Mouse (Mus musculus): ENCODE measurements around the gene Inca1. TPM values are rescaled to one million over a fixed set of nuclear protein-coding genes. Genes with fewer than 3 reads are reported as not detected.

The Inca1 gene
- polyA plus RNA-seq, 1 experiment from 2014 or later: 2.3 TPM

GRCm38 (mm10) chr11:70658942-70659341 lies 41.0 kb downstream of the Inca1 start:
- WGBS: 79% methylated on average over 8 of the region's 8 CpGs
- ATAC-seq (replicated peaks; ENCODE audit: low FRiP score, low read depth) (no peak), DNase-seq (ENCODE audit: low spot score) (no peak)
- H3K9ac ChIP-seq (ENCODE audit: low read depth, low read length): no peak overlapping the region
- H3K36me3 ChIP-seq (ENCODE audit: insufficient read depth, low read length): peaks cover 21% of the 10 kb centered on the region
- H3K9me3 ChIP-seq (replicated peaks; ENCODE audit: low read length): no peaks in the 10 kb centered on the region
- no peak for TF ChIP-seq CTCF (IDR thresholded peaks at IDR 0.05; ENCODE audit: low read depth)
- H3K27me3 ChIP-seq (ENCODE audit: insufficient read depth, low read length): no peaks in the 10 kb centered on the region
- no peak overlapping the region for H3K4me2 ChIP-seq (ENCODE audit: low read length)
- H3K4me1 ChIP-seq (replicated peaks; ENCODE audit: insufficient read depth, low read length): peaks cover 17% of the 10 kb centered on the region
- no peak overlapping the region for H3K27ac ChIP-seq
- no peak overlapping the region for H3K4me3 ChIP-seq (replicated peaks; ENCODE audit: low read depth, low read length)

DNA sequence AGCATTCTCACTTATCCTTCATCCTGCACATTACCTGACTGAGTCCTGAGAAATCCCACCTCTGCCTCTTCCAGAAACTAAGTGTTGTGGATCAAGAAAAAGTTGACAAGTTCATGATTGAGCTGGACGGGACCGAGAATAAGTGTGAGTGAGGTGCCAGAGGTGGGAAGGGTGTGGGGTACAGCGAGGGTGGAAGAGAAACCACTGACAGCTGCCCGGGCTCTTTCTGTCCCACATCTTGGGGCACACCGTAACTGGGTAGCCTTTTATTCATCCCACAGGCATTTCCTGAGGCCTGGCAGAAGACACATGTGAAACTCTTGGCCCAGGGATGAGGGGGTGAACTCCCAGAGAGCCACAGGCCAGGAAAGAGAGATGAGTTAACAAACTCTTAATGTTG lies 41.4 kb downstream of the Inca1 start:
- H3K4me3 ChIP-seq (replicated peaks; ENCODE audit: low read depth, low read length): no peak overlapping the region
- peaks cover 17% of the 10 kb centered on the region for H3K4me1 ChIP-seq (replicated peaks; ENCODE audit: insufficient read depth, low read length)
- peaks cover 17% of the 10 kb centered on the region for H3K36me3 ChIP-seq (ENCODE audit: insufficient read depth, low read length)
- H3K4me2 ChIP-seq (ENCODE audit: low read length): no peak overlapping the region
- H3K9ac ChIP-seq (ENCODE audit: low read depth, low read length): no peak overlapping the region
- no peaks in the 10 kb centered on the region for H3K9me3 ChIP-seq (replicated peaks; ENCODE audit: low read length)
- ATAC-seq (replicated peaks; ENCODE audit: low FRiP score, low read depth) (no peak), DNase-seq (ENCODE audit: low spot score) (no peak)
- 86% methylated on average over 5 of the region's 5 CpGs for WGBS
- H3K27ac ChIP-seq: no peak overlapping the region
- no peak for TF ChIP-seq CTCF (IDR thresholded peaks at IDR 0.05; ENCODE audit: low read depth)
- no peaks in the 10 kb centered on the region for H3K27me3 ChIP-seq (ENCODE audit: insufficient read depth, low read length)

- no peak for ATAC-seq (replicated peaks; ENCODE audit: low FRiP score, low read depth)
- WGBS: 40% methylated on average over 9 of the region's 9 CpGs
- H3K4me1 ChIP-seq (replicated peaks; ENCODE audit: insufficient read depth, low read length): peaks cover 17% of the 10 kb centered on the region
- DNase-seq (ENCODE audit: low spot score): no peak
- H3K27ac ChIP-seq: no peak overlapping the region
- H3K4me3 ChIP-seq (replicated peaks; ENCODE audit: low read depth, low read length): no peak overlapping the region
- H3K9ac ChIP-seq (ENCODE audit: low read depth, low read length): no peak overlapping the region
- peaks cover 12% of the 10 kb centered on the region for H3K36me3 ChIP-seq (ENCODE audit: insufficient read depth, low read length)
- no peak overlapping the region for H3K4me2 ChIP-seq (ENCODE audit: low read length)
- H3K9me3 ChIP-seq (replicated peaks; ENCODE audit: low read length): no peaks in the 10 kb centered on the region
- no peak for TF ChIP-seq CTCF (IDR thresholded peaks at IDR 0.05; ENCODE audit: low read depth)
- no peaks in the 10 kb centered on the region for H3K27me3 ChIP-seq (ENCODE audit: insufficient read depth, low read length)
Observed at GRCm38 (mm10) chr11:70657991-70658390, 42.0 kb downstream of the Inca1 start.

DNA sequence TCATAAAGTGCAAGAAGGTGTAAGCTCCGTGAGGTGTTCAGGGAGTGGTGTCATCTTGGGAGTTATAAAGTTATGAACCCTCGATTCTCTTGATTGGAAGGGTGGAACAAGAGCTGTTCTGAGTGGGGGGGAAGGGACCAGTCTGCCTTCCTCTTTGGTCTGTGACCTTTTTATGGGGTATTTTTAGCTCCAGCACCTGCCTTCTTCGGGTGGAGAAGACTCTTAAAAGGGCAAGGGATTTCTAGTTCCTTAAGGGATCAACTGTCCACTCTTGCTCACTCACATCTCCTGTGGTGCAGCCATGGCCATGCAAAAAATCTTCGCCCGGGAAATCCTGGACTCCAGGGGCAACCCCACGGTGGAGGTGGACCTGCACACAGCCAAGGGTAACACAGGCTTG lies 42.4 kb downstream of the Inca1 start:
- H3K27ac ChIP-seq: no peak overlapping the region
- H3K4me1 ChIP-seq (replicated peaks; ENCODE audit: insufficient read depth, low read length): peaks cover 22% of the 10 kb centered on the region
- no peak for TF ChIP-seq CTCF (IDR thresholded peaks at IDR 0.05; ENCODE audit: low read depth)
- 0 out of 2 replicates have a peak overlapping the region, but pooled peaks have one; percentile 14 for H3K4me2 ChIP-seq (ENCODE audit: low read length)
- no peak overlapping the region for H3K9ac ChIP-seq (ENCODE audit: low read depth, low read length)
- no peaks in the 10 kb centered on the region for H3K27me3 ChIP-seq (ENCODE audit: insufficient read depth, low read length)
- H3K36me3 ChIP-seq (ENCODE audit: insufficient read depth, low read length): peaks cover 10% of the 10 kb centered on the region; the same call in 1 of the 2 replicates
- no peaks in the 10 kb centered on the region for H3K9me3 ChIP-seq (replicated peaks; ENCODE audit: low read length)
- ATAC-seq (replicated peaks; ENCODE audit: low FRiP score, low read depth) (no peak), DNase-seq (ENCODE audit: low spot score) (no peak)
- WGBS: 34% methylated on average over 6 of the region's 6 CpGs
- H3K4me3 ChIP-seq (replicated peaks; ENCODE audit: low read depth, low read length): no peak overlapping the region

DNA sequence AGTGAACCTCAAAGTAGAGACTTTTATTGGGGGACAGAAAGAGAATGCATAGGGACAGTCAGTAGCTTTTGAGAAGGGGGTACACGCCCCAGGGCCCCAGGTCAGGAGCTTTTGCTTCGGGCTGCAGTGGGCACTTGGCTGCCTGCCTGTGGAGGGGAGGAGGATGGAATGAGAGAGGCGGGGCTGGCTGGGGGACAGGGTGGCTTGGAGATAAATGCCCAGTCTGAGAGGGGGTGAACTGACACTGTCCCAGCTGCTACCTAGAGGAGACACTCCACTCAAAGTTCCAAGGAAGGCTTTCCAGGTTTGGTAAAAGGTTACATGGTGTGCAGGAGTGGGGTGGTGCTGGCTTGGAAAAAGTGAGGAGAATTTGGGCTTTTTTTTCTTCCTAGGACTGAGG lies 43.0 kb downstream of the Inca1 start, which contains the start of gene Eno3:
TSS of gene Eno3 (plus strand) at position 239 of the 400 bp plus-strand sequence.
- H3K9ac ChIP-seq (ENCODE audit: low read depth, low read length): peak within 1 kb of the TSS; percentile 98
- no peak for DNase-seq (ENCODE audit: low spot score)
- no peaks in the 10 kb centered on the region for H3K27me3 ChIP-seq (ENCODE audit: insufficient read depth, low read length)
- H3K36me3 ChIP-seq (ENCODE audit: insufficient read depth, low read length): peaks cover 9% of the 10 kb centered on the region; the same call in 1 of the 2 replicates
- ATAC-seq (replicated peaks; ENCODE audit: low FRiP score, low read depth): no peak
- peak within 1 kb of the TSS; percentile 99 for H3K27ac ChIP-seq
- H3K4me2 ChIP-seq (ENCODE audit: low read length): peak within 1 kb of the TSS; percentile 90
- no peaks in the 10 kb centered on the region for H3K9me3 ChIP-seq (replicated peaks; ENCODE audit: low read length)
- no peak for TF ChIP-seq CTCF (IDR thresholded peaks at IDR 0.05; ENCODE audit: low read depth)
- peak within 1 kb of the TSS; percentile 91 for H3K4me3 ChIP-seq (replicated peaks; ENCODE audit: low read depth, low read length)
- 30% methylated on average over 3 of the region's 3 CpGs for WGBS
- H3K4me1 ChIP-seq (replicated peaks; ENCODE audit: insufficient read depth, low read length): peaks cover 27% of the 10 kb centered on the region

- Histone ChIP-seq H3K27ac (peak overlapping the region; percentile 99; the same call in 1 of the 2 replicates), H3K9me3 (replicated peaks; ENCODE audit: low read length) (no peaks in the 10 kb centered on the region), H3K27me3 (ENCODE audit: insufficient read depth, low read length) (no peaks in the 10 kb centered on the region), H3K9ac (ENCODE audit: low read depth, low read length) (peak overlapping the region; percentile 98; the same call in 1 of the 2 replicates), H3K36me3 (ENCODE audit: insufficient read depth, low read length) (peaks cover 9% of the 10 kb centered on the region; the same call in 1 of the 2 replicates), H3K4me3 (replicated peaks; ENCODE audit: low read depth, low read length) (peak overlapping the region; percentile 91), H3K4me2 (ENCODE audit: low read length) (peak overlapping the region; percentile 90), H3K4me1 (replicated peaks; ENCODE audit: insufficient read depth, low read length) (peaks cover 29% of the 10 kb centered on the region)
- TF ChIP-seq CTCF (IDR thresholded peaks at IDR 0.05; ENCODE audit: low read depth): no peak
- 15% methylated on average over 16 of the region's 16 CpGs for WGBS
- DNase-seq (ENCODE audit: low spot score) (no peak), ATAC-seq (replicated peaks; ENCODE audit: low FRiP score, low read depth) (no peak)
Observed at GRCm38 (mm10) chr11:70656456-70656927, 43.5 kb downstream of the Inca1 start.

Measured in kidney, postnatal 0 days (tissue).